Mouse (Mus musculus) small intestine, adult 2 months (tissue): Measurements from ENCODE around the gene Tubb4a.

ENCODE experiments used
- CTCF ChIP-seq: fragments of 200-500 bp; IDR thresholded peaks from 2 replicates; pipeline ENCODE4 v1.5.1; 2012; ENCODE audit warnings: low read depth, mild to moderate bottlenecking, control low read depth, inconsistent platforms, low read length, moderate library complexity, mixed read lengths; ENCODE audit not compliant: insufficient replicate concordance, insufficient read length; ENCODE audit errors: extremely low read depth
- POLR2A ChIP-seq: fragments of 200-500 bp; IDR thresholded peaks from 2 replicates; pipeline ENCODE4 v1.6.1; 2012; ENCODE audit warnings: low read depth, mild to moderate bottlenecking, control low read depth, inconsistent platforms, low read length, moderate library complexity

- TF ChIP-seq CTCF (no peak), POLR2A (no peak)
Measured at GRCm38 (mm10) chr17:57135635-57136034, 48.1 kb upstream of the Tubb4a start.
